Mouse (Mus musculus): ENCODE results near the gene Ift81. TPM values are rescaled to one million over a fixed set of nuclear protein-coding genes. Genes with fewer than 3 reads are reported as not detected.

Ift81 gene
- total and polyA plus RNA-seq, 3 experiments = 1.5 to 25.3 (median 18.0) TPM

GRCm38 (mm10) chr5:122528591-122528990, 85.7 kb downstream of the Ift81 start:
- H3K36me3 ChIP-seq (replicated peaks) = no peaks in the 10 kb centered on the region
- H3K4me1 ChIP-seq (ENCODE audit: insufficient read depth, low read depth, low read length) = no peaks in the 10 kb centered on the region
- DNase-seq (ENCODE audit: low spot score) (no peak), ATAC-seq (ENCODE audit: extremely low read depth, insufficient number of reproducible peaks, low FRiP score, poor library complexity, severe bottlenecking) (no peak)
- no peaks in the 10 kb centered on the region for H3K9me3 ChIP-seq (replicated peaks)
- H3K27me3 ChIP-seq (ENCODE audit: insufficient read depth, low read length) = peaks cover 65% of the 10 kb centered on the region
- TF ChIP-seq GATA1 (IDR thresholded peaks at IDR 0.05; ENCODE audit: borderline replicate concordance, low read length) (no peak), CTCF (IDR thresholded peaks at IDR 0.05; ENCODE audit: low read depth, low read length) (no peak), TAL1 (conservative IDR thresholded peaks at IDR 0.05; ENCODE audit: low read depth, low read length) (no peak), GATA2 (IDR thresholded peaks at IDR 0.05; ENCODE audit: borderline replicate concordance, low read depth, low read length) (no peak), POLR2AphosphoS5 (IDR thresholded peaks at IDR 0.05; ENCODE audit: insufficient replicate concordance, low read depth, low read length) (no peak)
- H3K4me3 ChIP-seq (ENCODE audit: low read depth, low read length) = no peak overlapping the region

- TF ChIP-seq GATA1 (IDR thresholded peaks at IDR 0.05; ENCODE audit: borderline replicate concordance, low read length) = no peak
- no peak for TF ChIP-seq TAL1 (conservative IDR thresholded peaks at IDR 0.05; ENCODE audit: low read depth, low read length)
- TF ChIP-seq GATA2 (IDR thresholded peaks at IDR 0.05; ENCODE audit: borderline replicate concordance, low read depth, low read length) = no peak
- TF ChIP-seq CTCF (IDR thresholded peaks at IDR 0.05; ENCODE audit: low read depth, low read length) = no peak
- TF ChIP-seq POLR2AphosphoS5 (IDR thresholded peaks at IDR 0.05; ENCODE audit: insufficient replicate concordance, low read depth, low read length) = no peak
- ATAC-seq (ENCODE audit: extremely low read depth, insufficient number of reproducible peaks, low FRiP score, poor library complexity, severe bottlenecking) = no peak
Observed at GRCm38 (mm10) chr5:122527761-122528160, 86.6 kb downstream of the Ift81 start.

DNA sequence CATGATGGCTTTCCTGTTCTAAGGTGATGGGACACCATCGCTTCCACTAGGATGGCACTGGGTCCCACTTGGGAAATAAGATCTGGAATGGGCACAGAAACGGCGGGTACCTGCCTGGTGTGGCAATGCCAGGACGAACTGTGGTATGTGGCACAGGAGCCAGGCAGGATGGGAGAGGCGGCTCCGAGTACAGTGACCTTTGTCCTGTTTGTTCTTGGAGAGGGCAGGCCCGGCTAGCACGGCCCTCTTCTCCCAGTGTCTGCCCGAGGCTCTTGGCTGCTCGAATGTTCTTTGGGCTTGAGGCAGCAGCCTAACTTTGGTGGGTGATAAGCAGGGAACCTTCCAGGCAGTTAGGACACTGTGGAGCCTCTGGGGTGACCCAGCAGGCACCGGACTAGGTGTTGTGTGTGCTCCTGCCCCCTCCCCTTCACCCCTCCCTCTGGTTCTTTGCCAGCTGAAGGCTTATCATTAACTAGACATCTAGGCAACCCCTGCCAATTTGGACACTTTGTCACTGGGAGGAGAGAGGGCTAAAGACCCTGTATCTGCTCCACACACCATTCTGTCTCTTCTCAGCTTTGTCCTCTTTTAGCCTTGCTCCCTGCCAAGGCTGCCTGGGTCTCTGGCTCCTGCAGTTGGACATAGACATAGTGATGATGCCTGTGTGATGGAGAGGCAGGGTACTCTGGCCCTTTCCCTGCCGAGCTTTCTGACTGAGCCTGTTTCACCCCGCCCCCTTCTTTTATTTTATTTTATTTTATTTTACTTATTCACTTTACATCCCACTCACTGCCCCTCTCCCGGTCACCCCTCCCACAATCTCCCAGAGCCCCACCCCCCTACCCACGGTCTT, 87.2 kb downstream of the Ift81 start:
- H3K27me3 ChIP-seq (ENCODE audit: insufficient read depth, low read length) = peaks cover 65% of the 10 kb centered on the region
- no peak for TF ChIP-seq POLR2AphosphoS5 (IDR thresholded peaks at IDR 0.05; ENCODE audit: insufficient replicate concordance, low read depth, low read length)
- TF ChIP-seq TAL1 (conservative IDR thresholded peaks at IDR 0.05; ENCODE audit: low read depth, low read length) = no peak
- no peak for TF ChIP-seq GATA2 (IDR thresholded peaks at IDR 0.05; ENCODE audit: borderline replicate concordance, low read depth, low read length)
- no peak for TF ChIP-seq CTCF (IDR thresholded peaks at IDR 0.05; ENCODE audit: low read depth, low read length)
- TF ChIP-seq GATA1 (IDR thresholded peaks at IDR 0.05; ENCODE audit: borderline replicate concordance, low read length) = no peak
- DNase-seq (ENCODE audit: low spot score) = no peak
- no peaks in the 10 kb centered on the region for H3K9me3 ChIP-seq (replicated peaks)
- no peaks in the 10 kb centered on the region for H3K36me3 ChIP-seq (replicated peaks)
- H3K4me1 ChIP-seq (ENCODE audit: insufficient read depth, low read depth, low read length) = no peaks in the 10 kb centered on the region
- no peak for ATAC-seq (ENCODE audit: extremely low read depth, insufficient number of reproducible peaks, low FRiP score, poor library complexity, severe bottlenecking)
- H3K4me3 ChIP-seq (ENCODE audit: low read depth, low read length) = no peak overlapping the region

More at GRCm38 (mm10) chr5:122527761-122528160, 86.6 kb downstream of the Ift81 start:
- Histone ChIP-seq H3K4me1 (ENCODE audit: insufficient read depth, low read depth, low read length) (no peaks in the 10 kb centered on the region), H3K27me3 (ENCODE audit: insufficient read depth, low read length) (peaks cover 70% of the 10 kb centered on the region), H3K36me3 (replicated peaks) (no peaks in the 10 kb centered on the region), H3K9me3 (replicated peaks) (no peaks in the 10 kb centered on the region), H3K4me3 (ENCODE audit: low read depth, low read length) (no peak overlapping the region)
- no peak for DNase-seq (ENCODE audit: low spot score)

- no peaks in the 10 kb centered on the region for H3K4me1 ChIP-seq (ENCODE audit: insufficient read depth, low read depth, low read length)
- no peak for ATAC-seq (ENCODE audit: extremely low read depth, insufficient number of reproducible peaks, low FRiP score, poor library complexity, severe bottlenecking)
- no peaks in the 10 kb centered on the region for H3K9me3 ChIP-seq (replicated peaks)
- TF ChIP-seq GATA2 (IDR thresholded peaks at IDR 0.05; ENCODE audit: borderline replicate concordance, low read depth, low read length) = no peak
- no peak for TF ChIP-seq TAL1 (conservative IDR thresholded peaks at IDR 0.05; ENCODE audit: low read depth, low read length)
- TF ChIP-seq GATA1 (IDR thresholded peaks at IDR 0.05; ENCODE audit: borderline replicate concordance, low read length) = no peak
- no peak for TF ChIP-seq CTCF (IDR thresholded peaks at IDR 0.05; ENCODE audit: low read depth, low read length)
- TF ChIP-seq POLR2AphosphoS5 (IDR thresholded peaks at IDR 0.05; ENCODE audit: insufficient replicate concordance, low read depth, low read length) = no peak
- no peaks in the 10 kb centered on the region for H3K36me3 ChIP-seq (replicated peaks)
- H3K27me3 ChIP-seq (ENCODE audit: insufficient read depth, low read length) = peaks cover 59% of the 10 kb centered on the region
- H3K4me3 ChIP-seq (ENCODE audit: low read depth, low read length) = no peak overlapping the region
- DNase-seq (ENCODE audit: low spot score) = no peak
Observed at GRCm38 (mm10) chr5:122526405-122526804, 87.9 kb downstream of the Ift81 start.

DNA sequence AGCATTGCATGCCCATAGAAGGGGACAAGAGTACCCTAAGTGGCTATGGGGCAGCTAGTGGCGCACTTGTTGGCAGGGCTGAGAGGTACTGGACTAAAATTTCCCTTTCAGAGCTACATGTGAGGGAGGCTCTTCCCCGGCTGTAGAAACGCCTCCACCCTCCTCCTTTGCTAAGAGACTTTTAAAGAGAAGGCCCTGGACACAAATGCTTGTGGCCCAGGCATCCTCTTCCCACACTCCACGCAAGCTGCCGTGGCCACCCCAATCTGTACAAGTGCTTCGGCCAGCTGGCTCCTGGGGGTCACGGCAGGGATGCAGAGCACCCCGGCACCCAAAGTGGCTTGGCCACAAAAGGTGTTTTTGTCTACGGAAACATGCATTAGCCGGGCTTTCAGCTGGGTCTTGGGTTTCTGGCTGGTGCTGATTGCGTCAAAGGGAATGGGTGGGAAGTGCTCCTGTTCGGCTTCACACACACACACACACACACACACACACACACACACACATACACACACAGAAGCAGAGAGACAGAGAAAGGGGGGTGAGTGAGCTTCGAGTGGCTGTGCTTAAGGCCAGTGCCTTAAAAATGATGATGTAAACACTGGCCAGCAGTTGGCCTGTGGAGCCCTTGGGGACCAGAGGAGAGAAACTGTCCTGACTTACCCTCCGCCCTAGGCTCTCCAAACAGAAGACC, 88.9 kb downstream of the Ift81 start:
- Histone ChIP-seq H3K4me1 (ENCODE audit: insufficient read depth, low read depth, low read length) (no peaks in the 10 kb centered on the region), H3K27me3 (ENCODE audit: insufficient read depth, low read length) (peaks cover 61% of the 10 kb centered on the region), H3K36me3 (replicated peaks) (no peaks in the 10 kb centered on the region), H3K4me3 (ENCODE audit: low read depth, low read length) (no peak overlapping the region), H3K9me3 (replicated peaks) (no peaks in the 10 kb centered on the region)
- no peak for DNase-seq (ENCODE audit: low spot score)
- ATAC-seq (ENCODE audit: extremely low read depth, insufficient number of reproducible peaks, low FRiP score, poor library complexity, severe bottlenecking) = no peak
- TF ChIP-seq POLR2AphosphoS5 (IDR thresholded peaks at IDR 0.05; ENCODE audit: insufficient replicate concordance, low read depth, low read length) (no peak), TAL1 (conservative IDR thresholded peaks at IDR 0.05; ENCODE audit: low read depth, low read length) (no peak), GATA1 (IDR thresholded peaks at IDR 0.05; ENCODE audit: borderline replicate concordance, low read length) (no peak), GATA2 (IDR thresholded peaks at IDR 0.05; ENCODE audit: borderline replicate concordance, low read depth, low read length) (no peak)

GRCm38 (mm10) chr5:122524854-122525237, 89.5 kb downstream of the Ift81 start:
- H3K36me3 ChIP-seq (replicated peaks) = no peaks in the 10 kb centered on the region
- H3K27me3 ChIP-seq (ENCODE audit: insufficient read depth, low read length) = peaks cover 62% of the 10 kb centered on the region
- no peaks in the 10 kb centered on the region for H3K9me3 ChIP-seq (replicated peaks)
- no peaks in the 10 kb centered on the region for H3K4me1 ChIP-seq (ENCODE audit: insufficient read depth, low read depth, low read length)
- ATAC-seq (ENCODE audit: extremely low read depth, insufficient number of reproducible peaks, low FRiP score, poor library complexity, severe bottlenecking) (no peak), DNase-seq (ENCODE audit: low spot score) (no peak)
- H3K4me3 ChIP-seq (ENCODE audit: low read depth, low read length) = no peak overlapping the region
- no peak for TF ChIP-seq POLR2AphosphoS5 (IDR thresholded peaks at IDR 0.05; ENCODE audit: insufficient replicate concordance, low read depth, low read length)
- TF ChIP-seq GATA1 (IDR thresholded peaks at IDR 0.05; ENCODE audit: borderline replicate concordance, low read length) = no peak
- no peak for TF ChIP-seq TAL1 (conservative IDR thresholded peaks at IDR 0.05; ENCODE audit: low read depth, low read length)
- TF ChIP-seq CTCF (IDR thresholded peaks at IDR 0.05; ENCODE audit: low read depth, low read length) = no peak
- no peak for TF ChIP-seq GATA2 (IDR thresholded peaks at IDR 0.05; ENCODE audit: borderline replicate concordance, low read depth, low read length)

All from G1E (cell line).